Mouse (Mus musculus): ENCODE data around the gene Oosp2.

Oosp2 gene
- long read RNA-seq, experiment 1, result 0 reads
- long read RNA-seq, experiment 2, result 0 reads

DNA sequence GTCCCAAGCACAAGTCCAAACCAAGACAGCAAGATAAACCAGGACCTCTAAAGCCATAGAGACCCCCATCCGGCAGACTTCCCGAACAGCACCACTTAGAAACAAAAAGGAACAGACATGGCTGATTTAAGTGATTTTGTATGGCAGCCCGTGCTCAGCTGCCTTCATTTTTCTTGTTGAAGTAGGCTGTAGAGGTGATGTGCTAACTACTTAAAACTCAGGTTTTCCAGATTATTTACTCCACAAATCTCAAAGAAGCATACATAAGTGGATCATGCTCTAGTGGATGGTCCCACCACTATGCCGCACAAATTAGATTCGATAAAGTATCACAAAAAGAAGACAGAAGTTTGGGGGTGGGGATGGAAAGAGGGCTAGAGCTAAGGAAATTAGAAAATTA is at the start of gene Oosp2:
Oosp2 (minus strand) TSS at position 101 of the 400 bp plus-strand sequence.
- intact Hi-C loops (cut with DNase I), result no loop called here

DNA sequence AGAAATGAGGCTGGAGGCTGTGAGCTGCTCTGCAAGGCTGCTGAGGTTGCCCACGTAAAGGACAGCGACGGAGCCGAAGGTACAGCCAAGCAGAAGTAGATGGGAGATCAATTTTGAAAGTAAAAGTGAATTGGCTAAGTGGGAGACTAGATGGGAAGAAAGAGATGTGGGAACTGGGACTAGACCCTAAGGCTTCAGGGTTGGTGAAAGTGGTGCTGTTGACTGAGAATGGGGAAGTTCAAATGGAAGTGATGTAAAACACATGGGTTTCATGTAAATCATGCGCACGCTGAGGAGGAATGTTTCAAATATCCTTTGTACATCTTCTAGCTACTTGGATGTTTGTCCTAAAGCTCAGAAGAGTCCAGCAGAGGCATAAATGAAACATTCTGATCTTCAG is 38.0 kb upstream of the Oosp2 start:
- intact Hi-C loops (cut with DNase I), result no loop called here

DNA sequence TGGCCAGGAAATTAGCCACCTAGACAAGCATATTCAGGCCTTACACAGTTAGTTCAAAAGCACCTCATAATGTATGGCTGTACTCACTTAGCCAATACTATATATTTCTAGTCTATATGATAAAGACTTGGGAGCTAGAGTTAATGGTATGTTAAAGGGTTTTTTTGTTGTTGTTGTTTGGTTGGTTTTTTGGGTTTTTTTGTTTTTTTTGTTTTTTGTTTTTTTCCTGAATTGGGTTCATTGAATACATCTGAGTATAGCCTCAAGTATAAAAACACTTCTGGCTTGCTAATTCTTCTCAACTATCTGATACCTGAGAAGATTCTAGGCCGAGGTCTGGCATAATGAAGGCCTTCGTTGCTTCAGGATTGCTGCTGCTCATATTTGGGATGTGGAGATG is 36.4 kb upstream of the Oosp2 start, which contains the start of gene Oosp3:
Oosp3 (plus strand) TSS at position 301 of the 400 bp plus-strand sequence.
- intact Hi-C loops (cut with DNase I), result no loop called here

DNA sequence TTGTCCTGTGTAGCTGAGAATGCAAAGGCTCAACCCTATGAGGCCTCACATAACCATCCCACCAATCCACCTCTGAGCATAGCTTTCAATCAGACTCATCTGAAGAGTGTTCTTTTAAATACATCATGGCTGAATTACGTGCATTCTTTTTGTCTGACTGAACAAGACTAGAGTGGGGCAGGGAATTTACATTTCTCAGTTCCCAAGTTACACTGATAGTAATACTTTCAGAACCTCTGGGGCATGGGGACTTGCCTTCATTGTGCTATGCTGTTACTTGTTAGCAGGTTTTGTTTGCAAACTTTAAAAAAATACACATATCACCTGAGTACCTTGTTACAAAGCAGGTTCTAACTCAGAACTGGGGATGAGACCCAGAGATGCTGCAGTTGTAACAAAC is 31.1 kb upstream of the Oosp2 start:
- intact Hi-C loops (cut with DNase I), result no loop called here

DNA sequence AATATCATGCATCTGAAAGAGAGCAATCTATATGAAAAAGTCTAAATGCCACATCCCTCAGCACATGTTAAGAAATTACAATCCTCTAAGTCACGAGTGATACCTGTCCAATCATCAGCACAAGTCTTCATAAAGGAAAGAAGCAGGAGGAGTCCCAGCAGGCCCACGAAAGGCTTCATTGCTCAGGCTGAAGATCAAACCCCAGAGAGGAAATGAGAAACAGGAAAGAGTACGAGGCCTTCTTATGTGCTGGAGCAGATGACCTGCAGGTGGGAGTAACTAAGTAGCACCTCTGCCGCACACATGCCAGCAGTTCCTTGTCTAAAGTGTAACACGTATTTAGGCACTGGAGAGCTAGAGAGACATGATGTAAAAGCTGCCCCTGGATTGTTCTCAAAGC is 30.5 kb upstream of the Oosp2 start, which contains the start of gene Oosp1:
Oosp1 (minus strand) TSS at position 312 of the 400 bp plus-strand sequence.
- intact Hi-C loops (cut with DNase I), result no loop called here

DNA sequence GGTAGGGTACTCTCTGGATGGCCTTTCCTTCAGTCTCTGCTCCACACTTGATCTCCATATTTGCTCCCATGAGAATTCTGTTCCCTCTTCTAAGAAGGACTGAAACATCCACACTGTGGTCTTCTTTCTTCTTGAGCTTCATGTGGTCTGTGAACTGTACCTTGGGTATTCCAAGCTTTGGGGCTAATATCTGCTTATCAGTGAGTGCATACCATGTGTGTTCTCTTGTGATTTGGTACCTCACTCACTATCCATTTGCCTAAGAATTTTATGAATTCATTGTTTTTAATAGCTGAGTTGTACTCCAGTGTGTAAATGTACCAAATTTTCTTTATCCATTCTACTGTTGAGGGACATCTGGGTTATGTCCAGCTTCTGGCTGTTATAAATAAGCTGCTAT is 1.2 kb upstream of the Oosp2 start:
- intact Hi-C loops (cut with DNase I), result no loop called here

DNA sequence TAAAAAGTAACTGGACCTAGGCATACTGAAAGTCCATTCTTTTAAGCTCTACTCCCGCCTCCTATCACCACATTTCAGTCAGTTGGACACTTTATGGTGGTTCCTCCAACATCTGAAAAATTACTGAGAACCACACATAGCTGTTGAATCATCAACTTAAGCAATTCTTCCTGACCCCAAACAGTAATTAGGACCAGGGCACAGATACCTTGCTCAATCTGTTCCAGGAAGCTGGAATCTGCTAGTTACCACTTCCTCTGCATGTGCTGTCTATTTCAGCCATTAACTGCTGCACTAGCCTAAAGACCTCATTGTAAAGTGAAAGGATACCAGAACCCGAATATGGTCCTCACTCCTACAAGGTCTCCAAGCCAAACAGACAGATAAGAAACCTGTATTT is 1.2 kb downstream of the Oosp2 start:
- intact Hi-C loops (cut with DNase I), result no loop called here

DNA sequence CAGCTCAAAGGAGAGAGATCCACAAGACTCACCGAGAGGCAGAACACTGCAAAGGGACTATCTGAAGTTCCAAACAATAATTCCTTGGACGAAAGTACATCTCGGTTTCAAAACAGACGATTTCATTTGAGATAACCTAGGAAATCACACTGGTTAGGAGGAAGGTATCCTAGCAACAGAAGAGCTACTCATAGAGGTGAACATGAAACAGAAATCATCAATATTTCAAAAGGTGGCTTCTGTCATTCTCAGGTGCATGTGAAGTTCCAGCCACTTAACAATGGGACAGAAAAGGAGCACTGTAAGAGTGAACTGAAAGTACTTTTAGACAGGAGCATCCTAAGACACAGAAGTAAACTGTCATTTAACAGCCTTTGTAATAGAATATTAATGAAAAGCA is 10.8 kb downstream of the Oosp2 start:
- intact Hi-C loops (cut with DNase I), result no loop called here

DNA sequence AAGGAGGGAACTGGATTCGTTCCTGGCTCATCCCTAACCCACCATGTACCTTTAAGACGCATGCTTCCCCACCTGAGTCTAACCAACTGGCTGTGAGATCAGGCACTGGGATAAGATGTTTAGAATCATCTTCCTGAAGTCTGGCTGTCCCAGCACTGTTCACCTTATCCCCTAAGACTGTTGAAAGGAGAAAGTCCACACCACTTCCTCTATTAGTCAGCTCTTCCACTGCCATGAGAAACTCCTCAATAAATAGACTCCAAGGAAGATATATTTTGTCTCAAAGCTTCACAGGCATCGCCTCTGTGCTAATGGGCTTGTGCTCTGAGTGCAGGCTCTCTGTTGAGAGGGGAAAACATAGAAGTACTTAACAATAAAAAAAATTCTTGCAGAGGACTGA is 14.2 kb downstream of the Oosp2 start:
- intact Hi-C loops (cut with DNase I), result no loop called here

DNA sequence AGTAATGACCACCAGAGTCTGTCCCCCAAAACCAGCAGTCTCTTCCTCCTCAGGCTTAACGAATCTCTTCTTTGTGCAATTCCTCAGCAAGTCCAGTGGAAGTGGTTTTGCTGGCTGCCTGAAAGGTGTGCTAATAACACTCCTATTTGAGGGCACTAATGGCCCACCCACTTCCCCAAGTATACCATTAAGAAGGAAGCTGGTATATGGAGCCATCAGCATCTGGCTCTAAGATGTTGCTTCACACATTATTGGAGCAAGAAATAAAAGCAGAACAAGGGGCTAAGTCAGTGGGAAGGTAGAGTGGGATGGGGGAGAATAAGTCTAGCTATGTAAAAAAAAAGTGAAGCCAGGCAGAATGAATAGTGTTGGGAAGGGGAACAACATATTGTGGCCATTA is 19.6 kb downstream of the Oosp2 start, which contains the start of gene Ms4a3:
Ms4a3 (minus strand) TSS at position 120 of the 400 bp plus-strand sequence.
- intact Hi-C loops (cut with DNase I), result no loop called here

DNA sequence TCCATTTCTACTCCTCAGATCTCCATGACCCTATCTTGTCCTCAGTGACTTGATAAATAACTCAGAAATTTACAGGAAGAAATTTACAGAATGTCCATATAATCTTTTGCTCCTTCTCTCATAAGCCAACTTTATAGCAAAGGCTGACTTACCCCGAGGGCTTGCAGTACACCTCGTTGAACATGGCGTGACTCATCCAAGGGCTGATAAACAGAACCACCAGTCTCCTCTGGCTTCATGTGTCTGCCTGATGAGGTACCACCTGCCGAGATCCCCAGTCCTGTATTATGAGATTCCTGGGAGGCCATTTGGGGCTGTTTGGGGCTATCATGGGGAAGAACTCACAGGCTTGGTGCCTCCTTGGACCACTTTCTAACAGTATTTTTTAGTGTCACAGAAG is 21.3 kb downstream of the Oosp2 start:
- intact Hi-C loops (cut with DNase I), result no loop called here

DNA sequence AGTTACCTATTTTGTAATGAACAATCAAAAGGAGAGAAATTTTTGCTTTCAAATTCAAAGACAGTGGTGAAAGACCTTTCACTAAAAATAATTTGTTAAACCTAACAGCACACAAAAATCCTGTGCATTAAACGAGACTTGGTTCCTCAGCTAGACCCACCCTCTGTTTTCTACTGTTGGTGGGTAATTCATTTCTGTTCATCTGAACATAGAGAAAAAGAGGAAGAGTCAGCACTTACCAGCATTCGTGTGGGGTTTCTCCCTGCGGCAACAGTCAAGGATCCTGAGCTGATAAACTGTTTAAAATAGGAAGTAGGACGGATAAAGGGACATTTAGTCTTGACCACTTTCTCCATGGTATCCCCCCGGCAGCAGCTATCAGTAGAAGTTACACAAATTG is 24.8 kb downstream of the Oosp2 start:
- intact Hi-C loops (cut with DNase I), result no loop called here

DNA sequence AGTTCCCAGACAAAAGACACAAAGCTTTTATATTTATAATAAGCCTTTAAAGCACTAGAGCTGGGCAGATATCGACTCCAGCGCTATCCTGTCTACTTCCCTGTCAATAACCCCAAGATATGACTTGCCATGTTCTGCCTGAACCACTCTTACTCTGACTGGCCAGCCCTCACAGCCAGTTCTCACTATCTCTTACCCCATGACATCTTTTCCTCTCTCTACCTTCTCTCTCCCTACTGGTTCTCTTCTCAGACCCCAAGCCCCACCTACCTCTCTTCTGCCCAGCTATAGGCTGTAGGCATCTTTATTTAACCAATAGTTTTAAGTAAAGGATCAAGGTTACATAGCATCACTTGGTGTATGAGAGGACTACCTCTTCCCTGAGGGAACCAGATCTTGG is 26.0 kb downstream of the Oosp2 start:
- intact Hi-C loops (cut with DNase I), result no loop called here

DNA sequence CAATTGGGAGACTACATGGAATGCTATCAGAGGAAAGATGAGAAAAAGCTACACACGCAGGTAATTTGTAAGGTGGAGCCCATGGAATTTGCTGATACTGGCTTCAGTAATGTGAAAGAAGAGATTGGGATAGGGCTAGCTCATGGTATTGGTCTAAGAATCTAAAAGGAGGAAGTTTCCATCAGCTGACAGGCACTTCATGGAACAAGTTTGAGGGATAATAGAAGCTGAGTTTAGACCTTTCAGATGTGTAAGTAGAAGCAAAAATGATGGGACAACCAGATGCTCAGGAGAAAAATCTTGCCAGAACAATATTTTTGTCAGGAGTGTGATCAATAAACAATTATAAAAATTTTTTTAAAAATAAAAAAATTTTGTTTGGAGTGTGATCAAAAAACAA is 26.6 kb downstream of the Oosp2 start:
- intact Hi-C loops (cut with DNase I), result no loop called here

DNA sequence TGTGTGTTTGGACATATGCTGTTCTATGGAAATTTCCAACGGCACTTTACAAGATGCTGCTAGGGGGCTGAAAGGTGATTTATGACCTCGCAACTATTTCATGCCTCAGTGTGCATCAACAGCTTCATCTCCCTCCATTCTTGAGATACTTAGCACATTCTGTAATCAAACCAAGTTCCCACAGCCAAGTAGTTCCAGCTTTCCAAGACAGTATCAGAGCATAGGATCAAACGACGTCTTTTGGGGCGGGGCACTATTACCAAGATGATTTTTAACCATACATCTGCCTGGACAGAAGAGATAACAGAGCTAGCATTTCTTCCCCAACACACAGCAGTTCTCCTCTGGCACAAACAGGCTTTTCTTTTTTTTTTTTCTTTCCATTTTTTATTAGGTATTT is 35.1 kb downstream of the Oosp2 start:
- intact Hi-C loops (cut with DNase I), result no loop called here

DNA sequence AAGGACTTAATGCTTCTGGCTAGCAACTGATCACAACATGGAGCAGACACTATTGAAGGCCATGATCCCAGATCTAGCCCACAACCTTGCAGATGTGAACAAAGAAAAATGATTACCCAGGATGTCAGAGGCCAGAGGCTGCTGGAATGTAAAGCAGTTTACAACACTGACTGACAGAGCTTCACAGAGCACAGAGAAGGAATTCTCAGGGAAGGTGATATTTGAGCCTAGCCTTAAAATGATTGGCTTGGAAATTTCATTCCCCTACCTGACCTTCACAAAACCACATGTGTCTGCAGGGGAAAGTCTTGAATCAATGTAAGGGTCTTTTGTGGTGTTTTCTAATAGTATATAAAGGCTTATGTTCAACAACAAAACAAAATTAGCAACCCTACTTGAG is 35.6 kb downstream of the Oosp2 start:
- intact Hi-C loops (cut with DNase I), result no loop called here

DNA sequence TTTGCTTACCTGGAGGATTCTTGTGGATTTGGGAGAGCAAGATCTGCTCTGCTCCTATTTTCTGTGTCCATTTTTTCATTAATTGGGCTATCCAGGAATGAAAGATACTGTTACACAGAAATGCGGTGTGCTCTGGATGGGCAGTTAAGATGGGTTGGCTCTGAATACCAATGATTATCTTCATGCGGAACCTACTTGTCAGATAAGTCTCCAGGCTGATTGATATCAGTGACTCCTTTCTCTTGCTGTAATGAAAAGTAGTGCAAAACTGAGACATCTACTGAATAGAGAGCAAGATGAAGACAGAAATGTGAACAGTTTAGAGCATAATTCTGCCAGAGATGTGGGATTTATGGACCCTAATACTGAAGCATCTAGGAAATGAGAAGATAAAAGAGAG is 36.8 kb downstream of the Oosp2 start, which contains the start of gene Ms4a2:
Ms4a2 (minus strand) TSS at position 169 of the 400 bp plus-strand sequence.
- intact Hi-C loops (cut with DNase I), result no loop called here

DNA sequence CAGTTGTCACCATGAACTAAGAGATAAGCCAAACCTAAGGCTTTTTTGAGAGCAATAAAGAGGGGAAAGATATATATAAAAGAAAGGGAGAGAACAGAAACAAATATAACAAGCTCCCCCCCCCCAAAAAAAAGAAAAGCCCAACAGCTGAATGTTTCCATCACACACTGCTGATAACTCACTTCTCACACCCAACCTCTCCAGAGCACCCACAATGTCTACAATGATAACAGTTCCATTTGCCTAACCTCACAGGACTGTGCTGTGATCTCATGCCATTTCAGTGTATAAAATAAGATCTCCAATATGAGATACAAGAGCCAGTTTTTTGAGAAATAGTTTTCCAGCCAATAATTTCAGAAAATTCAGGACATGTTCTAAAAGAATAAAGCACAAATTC is 42.4 kb downstream of the Oosp2 start:
- intact Hi-C loops (cut with DNase I), result no loop called here

DNA sequence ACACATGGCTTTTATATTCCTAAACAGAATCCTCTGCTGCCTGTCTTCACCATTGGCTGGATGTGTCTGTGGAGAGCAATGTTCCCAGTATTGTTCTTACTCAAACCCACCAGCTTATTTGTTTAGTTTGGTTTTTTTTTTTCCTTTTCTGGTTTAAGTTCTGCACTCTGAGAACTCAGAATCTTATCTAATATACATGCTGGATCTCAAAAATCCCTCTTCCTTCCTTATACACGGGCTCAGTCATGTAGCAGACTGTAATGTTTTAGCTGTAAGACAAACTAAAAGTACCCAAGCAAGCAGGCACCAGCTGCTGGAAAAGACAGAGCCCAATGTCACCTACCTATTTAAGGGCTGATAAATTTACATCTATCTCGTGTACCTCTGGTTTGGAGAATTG is 45.6 kb downstream of the Oosp2 start:
- intact Hi-C loops (cut with DNase I), result no loop called here

DNA sequence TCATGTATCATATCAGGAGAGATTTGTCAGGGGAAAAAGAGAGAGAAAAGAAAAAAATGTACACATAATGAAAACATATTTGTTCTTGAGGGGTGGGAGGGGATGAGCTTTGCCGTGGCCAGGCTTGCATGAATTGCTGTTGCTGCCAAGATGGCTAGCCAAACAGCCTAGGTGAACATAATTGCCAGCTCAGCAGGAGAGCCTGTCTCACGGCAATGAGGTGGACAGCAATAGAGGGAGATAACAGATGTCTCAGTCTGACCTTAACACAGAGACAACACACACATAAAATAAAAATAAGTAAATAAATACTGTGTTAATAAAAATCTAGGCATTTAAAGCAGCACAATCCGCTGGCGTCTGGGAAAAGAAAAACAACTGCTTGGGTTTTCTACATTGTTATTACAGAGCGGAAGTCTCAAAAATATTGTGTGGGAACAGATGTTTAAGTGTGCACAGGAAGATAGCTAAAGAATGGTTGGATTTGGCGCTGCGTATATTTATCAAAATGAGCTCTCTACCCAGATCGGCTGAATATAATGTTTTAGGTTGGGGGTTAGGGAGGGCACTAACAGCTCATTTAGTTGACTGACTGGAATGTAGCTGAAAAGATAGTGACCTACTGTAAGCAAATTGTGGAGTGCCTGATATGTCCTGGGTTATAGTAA is 46.4 kb downstream of the Oosp2 start:
- intact Hi-C loops (cut with DNase I), result no loop called here

DNA sequence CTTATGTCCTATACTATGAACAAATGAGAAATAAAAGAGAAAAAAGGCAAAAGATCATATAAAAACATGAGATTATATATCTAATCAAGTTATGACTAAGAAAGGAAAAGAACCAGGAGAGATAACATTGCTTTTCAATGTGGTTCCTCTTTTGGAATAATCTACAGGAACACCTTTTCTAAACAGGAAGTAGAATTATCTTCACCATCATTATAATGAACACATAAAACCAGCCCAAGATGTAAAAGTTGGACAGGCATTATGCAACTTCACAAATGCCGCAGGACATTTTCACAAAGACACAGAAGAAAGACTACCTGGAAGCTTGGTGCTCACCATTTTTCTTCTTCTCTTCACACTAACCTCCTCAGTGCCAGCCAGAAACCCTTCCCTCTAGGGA is 47.3 kb downstream of the Oosp2 start:
- intact Hi-C loops (cut with DNase I), result no loop called here

DNA sequence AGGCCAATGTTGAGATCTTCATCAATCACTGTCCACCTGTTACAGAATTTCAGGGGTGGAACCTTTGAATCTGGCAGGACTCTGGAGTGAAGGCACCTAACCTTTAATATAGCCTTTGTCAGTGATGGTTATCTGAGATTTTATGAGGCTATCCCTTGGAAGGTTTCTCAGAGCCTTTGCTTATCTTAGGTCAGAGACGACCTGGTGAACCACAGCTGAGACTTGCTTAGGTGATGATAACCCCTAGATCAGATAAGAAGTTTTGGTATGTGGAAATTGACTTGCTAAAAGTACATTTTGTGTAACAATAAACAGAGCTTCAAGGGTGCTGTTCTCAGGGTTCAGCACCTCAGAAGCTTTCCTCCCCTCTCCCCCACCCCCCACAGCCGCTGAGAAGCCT is 48.1 kb downstream of the Oosp2 start:
- intact Hi-C loops (cut with DNase I), result no loop called here

DNA sequence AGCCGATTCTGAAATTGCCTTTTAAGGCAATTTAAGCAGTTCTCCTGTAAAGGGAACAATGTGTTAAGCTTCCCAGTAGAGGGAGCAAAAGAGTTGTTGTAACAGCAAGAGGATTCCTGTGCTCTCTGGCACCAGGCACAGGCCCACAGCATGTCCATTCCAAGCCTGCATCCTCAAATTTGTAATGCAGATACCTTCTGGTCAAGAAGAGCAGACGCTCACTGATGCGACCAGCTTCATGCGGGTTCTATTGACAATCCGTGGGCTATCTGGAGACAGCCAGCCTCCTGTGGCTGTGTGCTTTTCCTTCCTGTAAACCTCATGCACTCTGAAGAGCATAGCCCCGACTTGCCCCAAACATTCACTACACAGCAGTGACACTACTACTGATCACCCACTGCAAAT is 48.8 kb downstream of the Oosp2 start:
- intact Hi-C loops (cut with DNase I), result loop anchor here (2.0 kb wide), 1 partner anchor 157 kb away; no protein-coding TSS in a partner anchor
